Mouse (Mus musculus): ENCODE data around the gene Gm35315. TPM values are rescaled to one million over a fixed set of nuclear protein-coding genes. Genes with fewer than 3 reads are reported as not detected.

Gm35315 gene
- polyA plus RNA-seq, 1 experiment from 2014 or later: 0.45 TPM

- H3K4me3 ChIP-seq (ENCODE audit: low read depth, low read length): no peak overlapping the region
- peaks cover 30% of the 10 kb centered on the region for H3K36me3 ChIP-seq (ENCODE audit: control insufficient read depth, insufficient read depth, low read length)
- H3K4me1 ChIP-seq (replicated peaks; ENCODE audit: control insufficient read depth, insufficient read depth): peaks cover 7% of the 10 kb centered on the region
- peak; percentile 13 for DNase-seq (ENCODE audit: low spot score)
- 0 out of 2 replicates have a peak, but pooled peaks cover 4% of the 10 kb centered on the region for H3K9me3 ChIP-seq (ENCODE audit: control insufficient read depth, low read length)
- H3K9ac ChIP-seq (ENCODE audit: low read length): no peak overlapping the region
- 93% methylated on average over 27 of the region's 27 CpGs for WGBS
- H3K27me3 ChIP-seq (ENCODE audit: control insufficient read depth, insufficient read depth, low read length): no peaks in the 10 kb centered on the region
- H3K27ac ChIP-seq (replicated peaks): no peak overlapping the region
- TF ChIP-seq CTCF (IDR thresholded peaks at IDR 0.05; ENCODE audit: low read depth): no peak
- TF ChIP-seq EP300 (optimal IDR thresholded peaks at IDR 0.05): no peak
- H3K4me2 ChIP-seq (replicated peaks; ENCODE audit: low read depth): no peak overlapping the region
- no peak for ATAC-seq (ENCODE audit: low FRiP score, low TSS enrichment)
These were observed 9.8 kb upstream of the Gm35315 start for GRCm38 (mm10) chr5:110103901-110104615.

DNA sequence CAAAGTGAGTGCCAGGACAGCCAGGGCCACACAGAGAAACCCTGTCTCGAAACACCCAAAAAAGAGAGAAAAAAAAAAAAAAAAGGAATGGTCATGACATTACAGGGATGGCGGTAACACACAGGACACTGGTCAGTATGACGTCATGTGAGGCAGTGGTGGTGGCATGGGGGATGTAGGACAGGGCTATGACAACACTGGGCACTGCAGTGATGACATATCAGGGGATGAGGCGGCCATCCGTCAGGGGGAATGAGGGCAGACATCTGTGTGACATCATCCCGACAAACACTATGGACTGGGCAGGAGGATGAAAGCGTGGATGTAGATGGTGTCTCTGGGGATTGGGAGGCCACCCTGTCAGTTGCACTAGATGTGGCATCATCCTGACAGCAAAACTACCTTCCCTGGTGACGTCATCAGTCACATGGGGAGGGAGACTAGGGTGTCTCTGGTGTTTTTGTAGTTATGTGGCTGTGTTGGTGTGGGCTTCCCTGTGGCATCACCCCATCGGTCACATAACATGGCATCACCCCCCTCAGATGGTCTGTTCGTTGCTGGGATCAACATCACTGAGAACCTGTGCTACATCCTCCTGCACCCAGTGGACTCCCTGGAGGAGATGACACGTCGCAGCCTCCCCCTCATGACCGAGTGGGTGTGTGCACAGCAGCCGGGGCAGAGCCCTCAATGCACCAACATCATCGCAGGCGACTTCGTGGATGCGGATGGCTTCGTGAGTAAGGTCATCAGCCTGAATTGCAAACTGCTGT, 8.8 kb upstream of the Gm35315 start:
- no peak overlapping the region for H3K27ac ChIP-seq (replicated peaks)
- H3K27me3 ChIP-seq (ENCODE audit: control insufficient read depth, insufficient read depth, low read length): no peaks in the 10 kb centered on the region
- H3K36me3 ChIP-seq (ENCODE audit: control insufficient read depth, insufficient read depth, low read length): peaks cover 30% of the 10 kb centered on the region
- ATAC-seq (ENCODE audit: low FRiP score, low TSS enrichment) (no peak), DNase-seq (ENCODE audit: low spot score) (no peak)
- H3K9ac ChIP-seq (ENCODE audit: low read length): no peak overlapping the region
- H3K4me2 ChIP-seq (replicated peaks; ENCODE audit: low read depth): no peak overlapping the region
- WGBS: 93% methylated on average over 19 of the region's 19 CpGs
- H3K9me3 ChIP-seq (ENCODE audit: control insufficient read depth, low read length): 0 out of 2 replicates have a peak, but pooled peaks cover 4% of the 10 kb centered on the region
- no peak overlapping the region for H3K4me3 ChIP-seq (ENCODE audit: low read depth, low read length)
- H3K4me1 ChIP-seq (replicated peaks; ENCODE audit: control insufficient read depth, insufficient read depth): peaks cover 7% of the 10 kb centered on the region
- TF ChIP-seq CTCF (IDR thresholded peaks at IDR 0.05; ENCODE audit: low read depth): no peak
- TF ChIP-seq EP300 (optimal IDR thresholded peaks at IDR 0.05): no peak

- no peaks in the 10 kb centered on the region for H3K27me3 ChIP-seq (ENCODE audit: control insufficient read depth, insufficient read depth, low read length)
- no peak overlapping the region for H3K27ac ChIP-seq (replicated peaks)
- TF ChIP-seq EP300 (optimal IDR thresholded peaks at IDR 0.05): no peak
- no peak overlapping the region for H3K4me3 ChIP-seq (ENCODE audit: low read depth, low read length)
- DNase-seq (ENCODE audit: low spot score) (no peak), ATAC-seq (ENCODE audit: low FRiP score, low TSS enrichment) (no peak)
- peaks cover 30% of the 10 kb centered on the region for H3K36me3 ChIP-seq (ENCODE audit: control insufficient read depth, insufficient read depth, low read length)
- 88% methylated on average over 13 of the region's 13 CpGs for WGBS
- H3K4me1 ChIP-seq (replicated peaks; ENCODE audit: control insufficient read depth, insufficient read depth): peaks cover 7% of the 10 kb centered on the region
- H3K4me2 ChIP-seq (replicated peaks; ENCODE audit: low read depth): no peak overlapping the region; the same call in 1 of the 2 replicates
- 0 out of 2 replicates have a peak, but pooled peaks cover 4% of the 10 kb centered on the region for H3K9me3 ChIP-seq (ENCODE audit: control insufficient read depth, low read length)
- no peak overlapping the region for H3K9ac ChIP-seq (ENCODE audit: low read length)
These were observed 8.2 kb upstream of the Gm35315 start for GRCm38 (mm10) chr5:110102429-110102828.

GRCm38 (mm10) chr5:110101716-110102347, 7.6 kb upstream of the Gm35315 start:
- Histone ChIP-seq H3K9me3 (ENCODE audit: control insufficient read depth, low read length) (0 out of 2 replicates have a peak, but pooled peaks cover 4% of the 10 kb centered on the region), H3K4me1 (replicated peaks; ENCODE audit: control insufficient read depth, insufficient read depth) (peaks cover 7% of the 10 kb centered on the region), H3K9ac (ENCODE audit: low read length) (no peak overlapping the region; the same call in 1 of the 2 replicates), H3K27ac (replicated peaks) (no peak overlapping the region), H3K4me3 (ENCODE audit: low read depth, low read length) (peak overlapping the region; percentile 27), H3K36me3 (ENCODE audit: control insufficient read depth, insufficient read depth, low read length) (peaks cover 30% of the 10 kb centered on the region), H3K4me2 (replicated peaks; ENCODE audit: low read depth) (peak overlapping the region; percentile 59), H3K27me3 (ENCODE audit: control insufficient read depth, insufficient read depth, low read length) (no peaks in the 10 kb centered on the region)
- 16% methylated on average over 33 of the region's 34 CpGs for WGBS
- TF ChIP-seq CTCF (IDR thresholded peaks at IDR 0.05; ENCODE audit: low read depth) (no peak), EP300 (optimal IDR thresholded peaks at IDR 0.05) (no peak)
- DNase-seq (ENCODE audit: low spot score) (peak; percentile 51), ATAC-seq (ENCODE audit: low FRiP score, low TSS enrichment) (peak; percentile 19; the same call in 1 of the 2 replicates)

GRCm38 (mm10) chr5:110100921-110101631, 6.9 kb upstream of the Gm35315 start:
- Histone ChIP-seq H3K27me3 (ENCODE audit: control insufficient read depth, insufficient read depth, low read length) (no peaks in the 10 kb centered on the region), H3K9ac (ENCODE audit: low read length) (no peak overlapping the region; the same call in 1 of the 2 replicates), H3K36me3 (ENCODE audit: control insufficient read depth, insufficient read depth, low read length) (peaks cover 25% of the 10 kb centered on the region), H3K4me3 (ENCODE audit: low read depth, low read length) (peak overlapping the region; percentile 27), H3K27ac (replicated peaks) (no peak overlapping the region), H3K4me2 (replicated peaks; ENCODE audit: low read depth) (peak overlapping the region; percentile 59), H3K9me3 (ENCODE audit: control insufficient read depth, low read length) (0 out of 2 replicates have a peak, but pooled peaks cover 4% of the 10 kb centered on the region), H3K4me1 (replicated peaks; ENCODE audit: control insufficient read depth, insufficient read depth) (peaks cover 7% of the 10 kb centered on the region)
- WGBS: 2% methylated on average over 35 of the region's 37 CpGs
- no peak for TF ChIP-seq CTCF (IDR thresholded peaks at IDR 0.05; ENCODE audit: low read depth)
- no peak for TF ChIP-seq EP300 (optimal IDR thresholded peaks at IDR 0.05)
- peak; percentile 25 for DNase-seq (ENCODE audit: low spot score)
- ATAC-seq (ENCODE audit: low FRiP score, low TSS enrichment): peak; percentile 6; the same call in 1 of the 2 replicates

Data from stomach, postnatal 0 days (tissue).